In the genomic region with DNA sequence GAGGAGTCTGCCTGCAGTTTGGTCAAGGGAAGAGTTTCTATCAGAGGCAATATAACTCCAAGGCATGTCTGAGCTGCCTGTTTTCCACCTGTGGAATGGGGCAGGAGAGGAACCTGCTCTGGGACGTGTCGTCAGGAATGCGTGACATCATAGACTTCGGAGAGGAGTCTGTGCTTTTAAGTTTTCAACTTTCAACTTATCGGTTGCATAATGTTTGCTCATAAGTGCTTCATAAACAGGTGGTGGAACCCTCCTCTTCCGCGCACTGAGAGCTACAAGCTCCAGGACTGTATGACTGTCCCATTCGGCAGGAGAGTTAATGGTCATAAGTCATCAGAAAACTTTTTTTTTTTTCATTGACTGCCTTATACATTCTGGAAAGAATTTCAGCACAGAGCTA, we compare ENCODE assay signal across 20 mouse cellular contexts. TPM values are rescaled to one million over a fixed set of nuclear protein-coding genes. Genes with fewer than 3 reads are reported as not detected.
DNase-seq lines count a peak whose midpoint lies in the region; ATAC-seq and TF ChIP-seq lines count a peak whose summit lies in the region.
"Had no signal": no experiment of that assay in that cellular context is flagged by ENCODE, and none has a peak within 500 bp of the region (broad histone marks: within the 10 kb centered on the region; RNA-seq: fewer than 3 reads in every experiment).

No protein-coding gene starts in this region.

- H3K4me3 ChIP-seq in embryonic facial prominence, embryonic 15.5 days (replicated peaks): no peak overlapping the region
- H3K4me3 ChIP-seq in embryonic facial prominence, embryonic 10.5 days: no peak overlapping the region
- H3K4me3 ChIP-seq in heart, embryonic 10.5 days: no peak overlapping the region
- no peak overlapping the region for H3K4me3 ChIP-seq in limb, embryonic 15.5 days
- no peak overlapping the region for H3K4me3 ChIP-seq in limb, embryonic 10.5 days
- no peak overlapping the region for H3K4me3 ChIP-seq in lung, postnatal 0 days (ENCODE audit: low read depth, low read length)
- H3K4me3 ChIP-seq: forebrain, embryonic 15.5 days had no signal

- intact Hi-C loops in heart, postnatal 25 days (cut with DNase I): loop anchor here (2.0 kb wide), 1 partner anchor 19 kb away; no protein-coding TSS in a partner anchor

- TF ChIP-seq EP300 in lung, postnatal 0 days (IDR thresholded peaks at IDR 0.05): no peak

- no peaks in the 10 kb centered on the region for H3K9me3 ChIP-seq in embryonic facial prominence, embryonic 15.5 days (replicated peaks)
- H3K9me3 ChIP-seq in embryonic facial prominence, embryonic 10.5 days: no peaks in the 10 kb centered on the region
- no peaks in the 10 kb centered on the region for H3K9me3 ChIP-seq in heart, embryonic 10.5 days
- H3K9me3 ChIP-seq in limb, embryonic 15.5 days: no peaks in the 10 kb centered on the region
- no peaks in the 10 kb centered on the region for H3K9me3 ChIP-seq in limb, embryonic 10.5 days (replicated peaks)
- no peaks in the 10 kb centered on the region for H3K9me3 ChIP-seq in lung, postnatal 0 days (ENCODE audit: low read length)
- H3K9me3 ChIP-seq: forebrain, embryonic 15.5 days; hindbrain, embryonic 13.5 days had no signal

- DNase-seq in embryonic facial prominence, embryonic 10.5 days (ENCODE audit: low spot score): no peak
- DNase-seq in heart, embryonic 10.5 days (ENCODE audit: low spot score): no peak
- DNase-seq in heart, postnatal 25 days (ENCODE audit: low spot score): no peak
- DNase-seq in limb, embryonic 10.5 days (ENCODE audit: low spot score): no peak
- DNase-seq in lung, postnatal 0 days (ENCODE audit: low spot score): peak; percentile 73
- no peak for DNase-seq in lung, postnatal 4 days
- DNase-seq: adrenal gland, adult 8-10 months; adrenal gland, postnatal 36 days; B cell, adult 2 months; cerebellum, adult 2 months; cerebellum, postnatal 10 days; gastrocnemius, postnatal 10 days had no signal

- ATAC-seq in embryonic facial prominence, embryonic 15.5 days (ENCODE audit: insufficient number of reproducible peaks, low FRiP score, low TSS enrichment, low read depth): no peak
- no peak for ATAC-seq in limb, embryonic 15.5 days (ENCODE audit: insufficient number of reproducible peaks, low FRiP score, low TSS enrichment, low read depth)
- no peak for ATAC-seq in lung, postnatal 0 days
- ATAC-seq: CD4-positive, CD25-positive, alpha-beta regulatory T cell, adult 4 months; forebrain, embryonic 15.5 days had no signal

- no peak overlapping the region for H3K9ac ChIP-seq in embryonic facial prominence, embryonic 15.5 days
- H3K9ac ChIP-seq in limb, embryonic 15.5 days: no peak overlapping the region
- H3K9ac ChIP-seq in lung, postnatal 0 days (replicated peaks; ENCODE audit: low read depth): no peak overlapping the region
- H3K9ac ChIP-seq: forebrain, embryonic 15.5 days had no signal

- no peaks in the 10 kb centered on the region for H3K36me3 ChIP-seq in embryonic facial prominence, embryonic 15.5 days
- no peaks in the 10 kb centered on the region for H3K36me3 ChIP-seq in embryonic facial prominence, embryonic 10.5 days (replicated peaks)
- no peaks in the 10 kb centered on the region for H3K36me3 ChIP-seq in heart, embryonic 10.5 days
- no peaks in the 10 kb centered on the region for H3K36me3 ChIP-seq in limb, embryonic 15.5 days
- H3K36me3 ChIP-seq in limb, embryonic 10.5 days: no peaks in the 10 kb centered on the region
- H3K36me3 ChIP-seq in lung, postnatal 0 days (ENCODE audit: insufficient read depth, low read length): no peaks in the 10 kb centered on the region
- H3K36me3 ChIP-seq: forebrain, embryonic 15.5 days; G1E; hindbrain, embryonic 13.5 days had no signal

- H3K27me3 ChIP-seq in embryonic facial prominence, embryonic 15.5 days: no peaks in the 10 kb centered on the region
- H3K27me3 ChIP-seq in embryonic facial prominence, embryonic 10.5 days (replicated peaks; ENCODE audit: low read depth, poor library complexity, severe bottlenecking): peaks cover 27% of the 10 kb centered on the region
- no peaks in the 10 kb centered on the region for H3K27me3 ChIP-seq in heart, embryonic 10.5 days (ENCODE audit: insufficient read depth, poor library complexity, severe bottlenecking)
- no peaks in the 10 kb centered on the region for H3K27me3 ChIP-seq in limb, embryonic 15.5 days
- H3K27me3 ChIP-seq in limb, embryonic 10.5 days (ENCODE audit: low read depth, poor library complexity, severe bottlenecking): peaks cover 6% of the 10 kb centered on the region; the same call in 1 of the 2 replicates
- no peaks in the 10 kb centered on the region for H3K27me3 ChIP-seq in lung, postnatal 0 days (replicated peaks; ENCODE audit: insufficient read depth, low read length)
- H3K27me3 ChIP-seq: forebrain, embryonic 15.5 days had no signal

- no peak overlapping the region for H3K4me2 ChIP-seq in embryonic facial prominence, embryonic 15.5 days (replicated peaks)
- no peak overlapping the region for H3K4me2 ChIP-seq in limb, embryonic 15.5 days
- H3K4me2 ChIP-seq in lung, postnatal 0 days (replicated peaks; ENCODE audit: low read depth, low read length): no peak overlapping the region

- TF ChIP-seq CTCF in lung, postnatal 0 days (IDR thresholded peaks at IDR 0.05): no peak

- peaks cover 31% of the 10 kb centered on the region for H3K4me1 ChIP-seq in embryonic facial prominence, embryonic 15.5 days
- peaks cover 31% of the 10 kb centered on the region for H3K4me1 ChIP-seq in embryonic facial prominence, embryonic 10.5 days
- peaks cover 54% of the 10 kb centered on the region for H3K4me1 ChIP-seq in heart, embryonic 10.5 days
- peaks cover 56% of the 10 kb centered on the region for H3K4me1 ChIP-seq in limb, embryonic 15.5 days
- H3K4me1 ChIP-seq in limb, embryonic 10.5 days: peaks cover 48% of the 10 kb centered on the region
- peaks cover 5% of the 10 kb centered on the region; the same call in 1 of the 2 replicates for H3K4me1 ChIP-seq in lung, postnatal 0 days (ENCODE audit: insufficient read depth, low read depth, low read length)

- 59% methylated on average over 8 of the region's 8 CpGs for WGBS in embryonic facial prominence, embryonic 15.5 days
- 85% methylated on average over 8 of the region's 8 CpGs for WGBS in embryonic facial prominence, embryonic 10.5 days
- WGBS in heart, embryonic 10.5 days: 76% methylated on average over 8 of the region's 8 CpGs
- WGBS in limb, embryonic 15.5 days: 59% methylated on average over 8 of the region's 8 CpGs
- WGBS in limb, embryonic 10.5 days: 85% methylated on average over 8 of the region's 8 CpGs
- 50% methylated on average over 8 of the region's 8 CpGs for WGBS in lung, postnatal 0 days

- peak overlapping the region; percentile 83; the same call in 1 of the 2 replicates for H3K27ac ChIP-seq in embryonic facial prominence, embryonic 15.5 days (replicated peaks)
- H3K27ac ChIP-seq in embryonic facial prominence, embryonic 10.5 days (replicated peaks): no peak overlapping the region
- H3K27ac ChIP-seq in heart, embryonic 10.5 days: peak overlapping the region; percentile 88; the same call in 1 of the 2 replicates
- peak overlapping the region; percentile 83; the same call in 1 of the 2 replicates for H3K27ac ChIP-seq in limb, embryonic 15.5 days
- H3K27ac ChIP-seq in limb, embryonic 10.5 days: no peak overlapping the region
- peak overlapping the region; percentile 94; the same call in 1 of the 2 replicates for H3K27ac ChIP-seq in lung, postnatal 0 days (ENCODE audit: low read length)
- H3K27ac ChIP-seq: hindbrain, embryonic 13.5 days; hindbrain, postnatal 0 days had no signal

RNA-seq across cellular contexts. Expression of a gene that starts 1.1 kb away (rescaled TPM):
- 22.2 and 25.0 TPM in 2 replicates for polyA plus RNA-seq in embryonic facial prominence, embryonic 15.5 days (2015; fragmentation: Nextera tagmentation; extraction: Ambion mirVana)
- 6.8 and 8.0 TPM in 2 replicates for polyA plus RNA-seq in embryonic facial prominence, embryonic 10.5 days (2016; fragmentation: Nextera tagmentation; extraction: Ambion mirVana)
- 26.9 and 40.5 TPM in 2 replicates for polyA plus RNA-seq in heart, embryonic 10.5 days (2016; fragmentation: Nextera tagmentation; extraction: Ambion mirVana)
- 100 to 1,000 TPM; 344 to 368 TPM for total RNA-seq in heart, postnatal 25 days (2021)
- polyA plus RNA-seq in limb, embryonic 15.5 days (2015; fragmentation: Nextera tagmentation; extraction: Ambion mirVana): 27.1 and 38.1 TPM in 2 replicates
- polyA plus RNA-seq in limb, embryonic 10.5 days (2016; fragmentation: Nextera tagmentation; extraction: Ambion mirVana): 8.8 and 9.7 TPM in 2 replicates
- 22.2 and 23.6 TPM in 2 replicates for polyA plus RNA-seq in lung, postnatal 0 days (2015; fragmentation: Nextera tagmentation; extraction: Ambion mirVana)
- total RNA-seq: hematopoietic stem cell, adult 5-6 weeks had no signal
- polyA plus RNA-seq: CD4-positive, CD25-positive, alpha-beta regulatory T cell, adult 4 months; G1E had no signal

Comparison
In these comparisons a context has a peak if more than half of its experiments do, and no peak if none do; other contexts are left out.
1. H3K27ac ChIP-seq: peak in embryonic facial prominence, embryonic 15.5 days (single experiment), heart, embryonic 10.5 days (single experiment), limb, embryonic 15.5 days (single experiment) and lung, postnatal 0 days (single experiment); none in embryonic facial prominence, embryonic 10.5 days (single experiment) and limb, embryonic 10.5 days (single experiment).